Mouse (Mus musculus): Measurements from ENCODE around the gene Kdm5b. TPM values are rescaled to one million over a fixed set of nuclear protein-coding genes. Genes with fewer than 3 reads are reported as not detected.

Gene Kdm5b
- polyA plus RNA-seq, 1 experiment from 2014 or later, result 28.9 TPM

DNA sequence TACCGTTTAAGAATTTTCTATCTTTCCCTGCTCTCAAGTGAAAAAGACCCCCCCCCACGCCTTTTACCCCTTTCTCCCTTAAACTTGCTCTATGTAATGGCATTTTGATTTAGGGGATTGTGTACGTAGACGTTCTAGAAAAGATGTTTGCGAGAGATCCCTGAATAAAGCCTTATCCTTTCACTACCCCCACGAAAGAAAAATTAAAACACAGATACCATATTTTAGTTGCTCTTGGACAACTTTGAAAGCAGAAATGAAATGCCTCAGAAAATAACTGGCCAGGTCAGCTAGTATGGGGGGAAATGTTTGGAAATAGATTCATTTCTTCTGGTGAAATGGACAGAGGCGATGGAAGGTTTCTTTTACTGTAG lies 1.8 kb downstream of the Kdm5b start:
- H3K4me2 ChIP-seq, result peak overlapping the region; percentile 78
- H3K27ac ChIP-seq (replicated peaks), result peak overlapping the region; percentile 91; the same call in 1 of the 2 replicates
- peak overlapping the region; percentile 100 for H3K4me3 ChIP-seq
- no peaks in the 10 kb centered on the region for H3K27me3 ChIP-seq (replicated peaks)
- no peaks in the 10 kb centered on the region for H3K36me3 ChIP-seq
- ATAC-seq (ENCODE audit: extremely low read depth, insufficient number of reproducible peaks, low FRiP score, low TSS enrichment), result no peak
- H3K9me3 ChIP-seq, result no peaks in the 10 kb centered on the region
- H3K9ac ChIP-seq, result peak overlapping the region; percentile 99
- H3K4me1 ChIP-seq, result peaks cover 24% of the 10 kb centered on the region
- 21% methylated on average over 7 of the region's 7 CpGs for WGBS

DNA sequence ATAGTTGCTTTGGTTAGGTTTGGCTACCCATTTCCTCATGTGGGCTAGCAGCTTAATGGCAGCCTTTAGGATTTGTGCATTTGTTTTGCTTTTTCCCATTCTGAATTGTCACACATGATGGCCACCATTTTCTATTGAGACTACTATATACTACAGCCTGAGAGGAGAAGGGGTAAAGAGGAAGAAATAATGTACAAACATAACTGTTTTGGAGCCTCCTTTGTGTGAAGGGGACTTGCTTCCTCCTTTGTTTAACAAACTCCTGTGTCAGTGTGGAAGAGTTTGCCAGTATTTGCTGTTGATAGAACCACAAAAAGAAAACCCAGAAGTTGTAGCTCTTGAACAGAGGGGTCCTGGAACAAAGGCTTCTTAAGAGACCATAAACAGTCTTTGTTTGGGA lies 2.5 kb downstream of the Kdm5b start:
- Histone ChIP-seq H3K9ac (peak overlapping the region; percentile 99), H3K36me3 (no peaks in the 10 kb centered on the region), H3K9me3 (no peaks in the 10 kb centered on the region), H3K27ac (replicated peaks) (no peak overlapping the region), H3K27me3 (replicated peaks) (no peaks in the 10 kb centered on the region), H3K4me2 (peak overlapping the region; percentile 78), H3K4me1 (peaks cover 21% of the 10 kb centered on the region), H3K4me3 (peak overlapping the region; percentile 100)
- no peak for ATAC-seq (ENCODE audit: extremely low read depth, insufficient number of reproducible peaks, low FRiP score, low TSS enrichment)

DNA sequence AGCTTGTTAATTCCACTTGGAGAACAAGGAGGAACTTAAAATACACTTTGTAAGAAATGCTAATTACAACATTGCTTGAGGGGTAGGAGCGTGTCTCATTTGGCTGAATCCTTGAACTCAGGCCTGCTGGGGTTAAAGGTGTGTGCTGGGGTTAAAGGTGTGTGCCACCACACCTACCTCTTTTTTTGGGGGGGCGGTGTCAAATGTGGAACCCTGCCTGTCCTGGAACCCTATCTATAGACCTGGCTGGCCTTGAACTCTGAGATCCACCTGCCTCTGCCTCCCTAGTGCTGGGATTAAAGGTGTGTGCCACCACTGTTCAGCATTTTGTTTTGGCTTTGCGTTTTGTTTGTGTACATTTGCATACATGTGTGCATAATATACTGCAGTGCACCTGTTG lies 3.8 kb downstream of the Kdm5b start:
- ATAC-seq (ENCODE audit: extremely low read depth, insufficient number of reproducible peaks, low FRiP score, low TSS enrichment), result no peak
- Histone ChIP-seq H3K4me2 (no peak overlapping the region), H3K36me3 (no peaks in the 10 kb centered on the region), H3K9me3 (no peaks in the 10 kb centered on the region), H3K27ac (replicated peaks) (no peak overlapping the region), H3K9ac (no peak overlapping the region), H3K27me3 (replicated peaks) (no peaks in the 10 kb centered on the region), H3K4me1 (peaks cover 27% of the 10 kb centered on the region), H3K4me3 (no peak overlapping the region)
- WGBS, result 87% methylated on average over 3 of the region's 3 CpGs

DNA sequence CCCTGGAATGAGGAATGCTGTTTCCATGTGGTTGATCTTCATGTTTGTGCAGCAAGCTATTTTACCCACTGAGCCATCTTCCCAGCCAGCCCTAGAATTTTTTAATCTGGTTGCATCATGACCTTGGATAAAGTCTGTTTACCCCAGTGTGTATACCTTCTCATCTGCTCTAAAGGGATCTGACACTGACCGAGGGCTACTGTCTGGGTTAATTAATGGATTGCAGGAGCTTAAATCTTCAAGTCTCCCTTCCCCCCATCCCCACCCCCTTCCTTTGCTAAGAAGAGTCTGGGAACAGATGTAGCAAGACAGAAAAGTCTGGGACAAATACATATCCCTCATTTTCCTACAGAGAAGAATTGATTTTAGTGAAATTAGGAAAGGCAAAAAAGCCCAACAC lies 7.5 kb downstream of the Kdm5b start:
- H3K4me1 ChIP-seq, result peaks cover 27% of the 10 kb centered on the region
- ATAC-seq (ENCODE audit: extremely low read depth, insufficient number of reproducible peaks, low FRiP score, low TSS enrichment), result no peak
- no peak overlapping the region for H3K27ac ChIP-seq (replicated peaks)
- no peaks in the 10 kb centered on the region for H3K27me3 ChIP-seq (replicated peaks)
- no peak overlapping the region for H3K9ac ChIP-seq
- 51% methylated on average over 1 of the region's 1 CpGs for WGBS
- H3K4me3 ChIP-seq, result no peak overlapping the region
- no peaks in the 10 kb centered on the region for H3K9me3 ChIP-seq
- no peaks in the 10 kb centered on the region for H3K36me3 ChIP-seq
- no peak overlapping the region for H3K4me2 ChIP-seq

DNA sequence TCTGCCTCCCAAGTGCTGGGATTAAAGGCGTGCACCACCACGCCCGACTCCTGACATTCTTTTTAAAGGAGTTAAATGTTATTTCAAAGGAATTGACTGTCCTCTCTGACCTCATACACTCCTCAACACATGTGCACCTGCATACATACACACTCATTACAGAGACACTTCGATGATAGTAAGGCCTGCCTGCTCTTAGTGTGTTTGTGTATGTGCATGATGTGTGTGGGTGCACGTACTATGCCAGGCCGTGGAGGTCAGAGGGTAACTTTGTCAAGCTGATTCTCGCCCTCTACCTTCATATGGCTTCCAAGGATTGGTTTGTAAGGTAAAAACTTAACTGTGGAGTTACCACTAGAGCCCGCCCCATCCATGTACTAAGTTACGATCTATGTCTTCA lies 10.2 kb downstream of the Kdm5b start:
- H3K4me1 ChIP-seq, result peaks cover 24% of the 10 kb centered on the region
- H3K9me3 ChIP-seq, result no peaks in the 10 kb centered on the region
- H3K27ac ChIP-seq (replicated peaks), result no peak overlapping the region
- no peaks in the 10 kb centered on the region for H3K27me3 ChIP-seq (replicated peaks)
- no peak overlapping the region for H3K4me3 ChIP-seq
- ATAC-seq (ENCODE audit: extremely low read depth, insufficient number of reproducible peaks, low FRiP score, low TSS enrichment), result no peak
- WGBS, result 87% methylated on average over 9 of the region's 9 CpGs
- H3K4me2 ChIP-seq, result no peak overlapping the region
- H3K36me3 ChIP-seq, result no peaks in the 10 kb centered on the region
- no peak overlapping the region for H3K9ac ChIP-seq

DNA sequence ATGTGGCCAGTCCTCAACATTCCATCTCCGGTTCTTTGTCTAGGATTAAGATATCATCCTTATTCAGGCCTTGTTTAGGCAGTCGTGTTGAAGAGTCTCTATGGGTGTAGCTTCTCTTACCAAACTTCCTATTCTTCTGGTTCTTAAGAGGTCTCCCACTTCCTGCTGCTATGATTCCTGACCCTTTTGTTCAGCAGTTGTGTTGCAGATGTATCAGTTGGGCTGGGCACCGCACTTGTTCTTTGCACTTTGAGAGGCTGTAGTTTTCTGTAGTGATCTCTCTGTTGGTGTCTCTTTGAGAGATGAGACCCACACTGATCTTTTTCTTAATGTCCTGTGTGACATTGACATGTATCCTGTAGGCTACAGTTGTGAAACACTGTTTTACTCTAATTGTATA lies 10.7 kb downstream of the Kdm5b start:
- no peaks in the 10 kb centered on the region for H3K36me3 ChIP-seq
- H3K4me1 ChIP-seq, result peaks cover 24% of the 10 kb centered on the region
- no peak overlapping the region for H3K27ac ChIP-seq (replicated peaks)
- H3K27me3 ChIP-seq (replicated peaks), result no peaks in the 10 kb centered on the region
- H3K4me3 ChIP-seq, result no peak overlapping the region
- H3K9ac ChIP-seq, result no peak overlapping the region
- no peaks in the 10 kb centered on the region for H3K9me3 ChIP-seq
- no peak overlapping the region for H3K4me2 ChIP-seq
- no peak for ATAC-seq (ENCODE audit: extremely low read depth, insufficient number of reproducible peaks, low FRiP score, low TSS enrichment)
- WGBS, result 52% methylated on average over 3 of the region's 3 CpGs

DNA sequence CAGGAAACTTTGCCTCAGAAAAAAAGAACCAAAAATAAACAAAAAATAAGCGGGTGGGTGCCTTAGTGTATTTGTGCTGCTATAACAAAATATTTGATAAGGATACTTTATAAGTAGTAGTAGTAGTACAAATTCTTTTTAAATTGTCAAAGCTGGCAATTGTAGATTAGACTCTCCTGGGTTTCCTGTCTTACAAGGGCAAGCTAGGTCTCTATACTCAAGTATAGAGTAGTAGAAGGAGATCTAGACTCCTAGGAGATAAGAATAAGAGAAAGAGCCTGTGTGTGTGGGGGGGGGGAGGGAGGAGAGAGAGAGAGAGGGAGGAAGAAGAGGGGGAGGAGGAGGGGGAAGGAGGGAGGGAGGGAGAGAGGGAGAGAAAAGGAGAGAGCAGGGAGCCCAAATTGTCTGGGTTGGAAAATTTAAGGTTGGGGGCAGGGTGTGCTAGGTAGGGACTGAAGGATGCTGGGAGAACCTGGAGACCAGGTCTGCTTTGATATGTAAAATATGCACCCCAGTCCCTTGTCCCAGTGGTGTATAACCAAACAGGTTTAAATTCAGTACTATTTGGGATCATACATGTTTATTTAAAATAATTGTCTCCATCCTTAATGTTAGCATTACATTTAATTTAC lies 13.4 kb downstream of the Kdm5b start:
- H3K9me3 ChIP-seq, result no peaks in the 10 kb centered on the region
- H3K27me3 ChIP-seq (replicated peaks), result no peaks in the 10 kb centered on the region
- no peak overlapping the region for H3K27ac ChIP-seq (replicated peaks)
- WGBS, result 65% methylated on average over 1 of the region's 1 CpGs
- ATAC-seq (ENCODE audit: extremely low read depth, insufficient number of reproducible peaks, low FRiP score, low TSS enrichment), result no peak
- no peaks in the 10 kb centered on the region for H3K36me3 ChIP-seq
- H3K4me1 ChIP-seq, result peaks cover 14% of the 10 kb centered on the region
- H3K4me2 ChIP-seq, result no peak overlapping the region
- no peak overlapping the region for H3K9ac ChIP-seq
- H3K4me3 ChIP-seq, result no peak overlapping the region

DNA sequence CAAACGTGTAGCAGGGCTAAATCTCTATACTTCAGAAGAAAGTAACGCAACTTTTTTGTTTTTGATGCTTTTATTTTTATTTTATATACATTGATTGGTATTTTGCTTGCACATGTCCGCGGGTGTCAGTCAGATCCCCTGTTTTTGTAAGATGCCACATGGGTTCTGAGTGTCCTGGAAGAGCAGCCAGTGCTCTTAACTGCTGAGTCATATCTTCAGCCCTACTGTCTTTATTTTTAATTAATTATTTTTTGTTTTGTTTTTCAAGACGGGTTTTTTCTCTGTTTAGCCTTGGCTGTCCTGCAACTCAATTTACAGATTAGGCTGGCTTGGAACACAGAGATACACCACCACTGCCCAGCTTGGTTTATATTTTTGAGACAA lies 14.0 kb downstream of the Kdm5b start:
- H3K27me3 ChIP-seq (replicated peaks), result no peaks in the 10 kb centered on the region
- peaks cover 14% of the 10 kb centered on the region for H3K4me1 ChIP-seq
- no peak overlapping the region for H3K4me2 ChIP-seq
- 68% methylated on average over 5 of the region's 5 CpGs for WGBS
- no peaks in the 10 kb centered on the region for H3K9me3 ChIP-seq
- H3K9ac ChIP-seq, result no peak overlapping the region
- H3K4me3 ChIP-seq, result no peak overlapping the region
- no peaks in the 10 kb centered on the region for H3K36me3 ChIP-seq
- H3K27ac ChIP-seq (replicated peaks), result no peak overlapping the region
- no peak for ATAC-seq (ENCODE audit: extremely low read depth, insufficient number of reproducible peaks, low FRiP score, low TSS enrichment)

DNA sequence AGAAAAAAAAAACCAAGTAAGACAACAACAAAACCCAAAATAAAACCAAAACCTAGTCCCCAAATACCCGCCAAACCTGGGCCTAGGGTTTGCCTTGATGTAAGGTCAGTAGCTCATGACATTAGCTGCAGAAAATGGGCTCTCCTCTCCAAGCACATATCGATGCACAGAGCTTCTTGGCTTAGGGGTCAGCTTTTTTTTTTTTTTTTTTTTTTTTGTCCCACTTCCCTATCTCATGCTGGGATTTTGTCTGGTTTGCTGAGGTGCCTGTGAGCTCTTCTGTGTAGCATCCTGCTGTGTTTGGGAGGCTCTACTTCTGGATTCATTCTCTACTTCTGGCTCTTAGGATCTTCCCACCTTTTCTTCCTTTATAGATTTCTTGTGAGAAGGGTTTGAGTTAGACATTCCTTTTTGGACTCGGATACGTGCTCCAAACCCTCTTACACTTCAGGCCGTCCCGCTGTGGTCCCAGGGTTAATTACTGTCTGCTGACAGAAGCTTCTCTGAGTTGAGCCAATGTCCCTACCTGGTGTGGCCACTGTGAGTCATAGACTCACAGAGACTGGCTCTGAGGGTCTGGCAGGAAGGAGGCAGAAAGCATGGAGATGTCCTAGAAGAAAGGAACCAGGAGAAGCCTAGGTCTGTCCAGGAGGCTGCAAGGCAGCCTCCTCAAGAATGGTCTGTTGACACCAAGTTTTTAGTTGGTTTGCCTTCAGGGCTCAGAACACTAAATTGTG lies 17.6 kb downstream of the Kdm5b start:
- H3K27me3 ChIP-seq (replicated peaks), result no peaks in the 10 kb centered on the region
- H3K4me2 ChIP-seq, result no peak overlapping the region
- no peak for ATAC-seq (ENCODE audit: extremely low read depth, insufficient number of reproducible peaks, low FRiP score, low TSS enrichment)
- peaks cover 5% of the 10 kb centered on the region for H3K4me1 ChIP-seq
- 76% methylated on average over 6 of the region's 6 CpGs for WGBS
- H3K9ac ChIP-seq, result no peak overlapping the region
- H3K36me3 ChIP-seq, result no peaks in the 10 kb centered on the region
- H3K27ac ChIP-seq (replicated peaks), result no peak overlapping the region
- no peaks in the 10 kb centered on the region for H3K9me3 ChIP-seq
- H3K4me3 ChIP-seq, result no peak overlapping the region

DNA sequence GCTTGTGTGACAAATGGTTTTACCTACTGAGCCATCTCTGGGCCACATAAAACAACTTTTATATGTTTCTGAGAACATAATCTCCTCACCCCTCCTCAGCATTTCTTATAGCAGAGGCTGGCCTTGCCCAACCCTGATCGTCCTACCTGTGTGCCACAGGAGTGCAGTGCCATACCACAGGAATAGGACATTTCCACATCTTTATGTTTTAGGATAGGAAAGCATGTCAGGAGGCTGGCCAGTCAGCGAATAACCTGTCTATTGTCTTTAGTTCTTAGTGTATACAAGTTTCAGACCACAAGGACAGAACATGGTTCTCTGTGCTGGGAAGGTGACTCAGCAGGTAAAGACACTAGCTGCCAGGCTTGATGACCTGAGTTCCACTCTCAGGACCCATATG lies 20.8 kb downstream of the Kdm5b start:
- Histone ChIP-seq H3K4me1 (peaks cover 5% of the 10 kb centered on the region), H3K36me3 (peaks cover 14% of the 10 kb centered on the region), H3K27me3 (replicated peaks) (no peaks in the 10 kb centered on the region), H3K9me3 (no peaks in the 10 kb centered on the region), H3K27ac (replicated peaks) (no peak overlapping the region), H3K4me2 (no peak overlapping the region), H3K4me3 (no peak overlapping the region), H3K9ac (no peak overlapping the region)
- ATAC-seq (ENCODE audit: extremely low read depth, insufficient number of reproducible peaks, low FRiP score, low TSS enrichment), result no peak
- WGBS, result 90% methylated on average over 2 of the region's 2 CpGs

DNA sequence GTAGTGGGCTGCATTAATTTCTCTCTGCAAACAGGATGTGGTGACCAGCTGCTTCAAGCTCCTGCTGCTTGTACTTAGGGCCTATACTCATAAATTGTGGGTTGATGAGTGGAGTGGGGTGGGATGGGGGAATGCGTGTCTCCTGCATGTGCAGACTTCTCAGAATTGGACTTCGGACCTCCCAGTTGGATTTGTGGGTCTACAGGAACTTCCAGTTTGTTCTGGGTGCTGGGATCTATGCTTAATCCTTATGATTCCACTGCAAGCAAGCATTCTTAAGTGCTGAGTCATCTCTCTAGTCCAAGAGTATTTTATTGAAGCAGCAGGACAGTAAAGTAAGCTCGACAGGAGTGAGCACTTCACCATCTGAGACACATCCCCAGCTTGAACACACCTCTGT lies 23.6 kb downstream of the Kdm5b start:
- Histone ChIP-seq H3K9me3 (no peaks in the 10 kb centered on the region), H3K4me3 (no peak overlapping the region), H3K36me3 (peaks cover 35% of the 10 kb centered on the region), H3K27ac (replicated peaks) (no peak overlapping the region), H3K4me2 (no peak overlapping the region), H3K4me1 (peaks cover 5% of the 10 kb centered on the region), H3K27me3 (replicated peaks) (no peaks in the 10 kb centered on the region), H3K9ac (no peak overlapping the region)
- WGBS, result 56% methylated on average over 3 of the region's 3 CpGs
- no peak for ATAC-seq (ENCODE audit: extremely low read depth, insufficient number of reproducible peaks, low FRiP score, low TSS enrichment)

DNA sequence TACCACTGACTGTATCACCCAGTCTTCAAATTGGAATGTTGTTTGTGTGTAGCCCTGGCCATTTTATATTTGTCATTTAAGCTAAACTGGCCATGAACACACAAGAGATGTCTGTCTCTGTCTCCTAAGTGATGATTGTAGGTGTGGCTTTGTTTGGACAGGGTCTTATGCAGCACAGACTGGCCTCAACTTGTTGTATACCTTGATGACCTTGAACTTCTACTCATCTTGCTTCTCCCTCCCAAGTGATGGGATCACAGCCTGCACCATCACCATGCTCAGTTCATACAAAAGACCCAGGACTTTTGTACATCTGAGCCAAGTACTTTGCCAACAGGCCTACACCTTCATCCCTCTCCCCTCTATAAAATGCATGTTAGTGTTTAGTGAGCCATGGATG lies 29.7 kb downstream of the Kdm5b start:
- H3K27ac ChIP-seq (replicated peaks), result no peak overlapping the region
- no peak for ATAC-seq (ENCODE audit: extremely low read depth, insufficient number of reproducible peaks, low FRiP score, low TSS enrichment)
- H3K9ac ChIP-seq, result no peak overlapping the region
- H3K27me3 ChIP-seq (replicated peaks), result no peaks in the 10 kb centered on the region
- no peak overlapping the region for H3K4me2 ChIP-seq
- no peaks in the 10 kb centered on the region for H3K4me1 ChIP-seq
- peaks cover 77% of the 10 kb centered on the region for H3K36me3 ChIP-seq
- H3K4me3 ChIP-seq, result no peak overlapping the region
- no peaks in the 10 kb centered on the region for H3K9me3 ChIP-seq
